Mouse (Mus musculus): Measurements from ENCODE around the gene Pdlim4.

DNA sequence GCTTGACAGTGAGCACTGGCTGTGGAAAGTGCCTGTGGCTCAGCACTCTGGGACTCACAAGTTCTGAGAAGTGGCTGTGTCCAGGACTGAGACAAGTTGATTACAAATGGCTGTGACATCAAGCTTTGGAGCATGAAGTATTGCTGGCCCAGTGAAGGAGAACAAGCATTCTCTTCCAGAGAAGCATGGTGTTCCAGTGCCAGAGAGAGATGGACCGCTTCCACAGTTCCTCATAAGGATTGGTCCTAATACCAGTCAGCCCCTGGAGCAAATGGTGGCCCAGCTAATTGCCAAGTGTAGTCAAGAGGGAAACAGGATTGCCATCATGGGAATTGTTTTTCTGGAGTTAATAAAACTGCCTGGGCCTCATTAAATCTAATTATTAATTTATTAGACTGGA, 7.3 kb upstream of the Pdlim4 start:
- TF ChIP-seq EP300 (IDR thresholded peaks at IDR 0.05; ENCODE audit: insufficient read depth, low read depth, low read length) (no peak), POLR2A (IDR thresholded peaks at IDR 0.05; ENCODE audit: insufficient read depth, low read length) (no peak), CTCF (IDR thresholded peaks at IDR 0.05; ENCODE audit: low read depth, low read length) (no peak)

Data from ES-Bruce4 (cell line).